Mouse (Mus musculus): ENCODE results near the gene Gipc2. TPM values are rescaled to one million over a fixed set of nuclear protein-coding genes. Genes with fewer than 3 reads are reported as not detected.

Gipc2 gene
- total RNA-seq, 2 experiments from 2014 or later = 3.2 to 3.5 TPM

DNA sequence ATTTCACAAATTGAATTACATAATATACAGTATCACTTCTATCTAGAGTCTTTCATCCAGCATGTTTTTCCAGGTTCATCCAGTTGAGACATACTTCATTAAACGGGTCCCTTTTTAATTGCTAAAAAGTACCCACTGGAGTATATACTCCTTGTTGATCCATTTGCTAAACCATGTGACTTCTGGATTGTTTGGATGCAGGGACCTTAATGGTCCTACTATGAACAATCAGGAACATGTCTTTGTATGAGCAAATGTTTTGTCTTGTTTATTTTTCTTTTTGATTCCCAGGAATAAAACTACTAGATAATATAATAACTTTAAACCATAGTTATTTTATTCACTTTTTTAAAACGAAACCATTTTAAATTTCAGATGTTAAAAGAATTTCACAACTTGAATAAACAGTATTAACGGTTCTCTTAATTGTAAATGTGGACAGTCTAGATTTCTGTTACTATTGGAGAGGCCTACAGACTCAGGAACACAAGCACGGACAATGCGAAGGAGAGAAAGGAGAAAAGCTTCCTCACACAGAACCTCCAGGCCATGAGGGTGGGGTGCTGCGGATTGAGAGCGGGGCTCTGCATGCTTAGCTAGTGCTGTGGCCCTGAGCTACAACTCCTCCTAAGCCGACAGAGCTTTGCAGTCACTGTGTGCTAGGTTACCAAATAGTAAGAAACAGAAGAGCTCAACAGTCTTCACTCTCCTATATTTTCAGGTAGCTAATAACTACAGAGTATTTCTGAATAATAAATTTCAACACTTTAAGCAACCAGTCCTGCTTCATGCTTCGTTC lies 24.8 kb upstream of the Gipc2 start:
- no peak for DNase-seq (ENCODE audit: low spot score in 2 of 2)

DNA sequence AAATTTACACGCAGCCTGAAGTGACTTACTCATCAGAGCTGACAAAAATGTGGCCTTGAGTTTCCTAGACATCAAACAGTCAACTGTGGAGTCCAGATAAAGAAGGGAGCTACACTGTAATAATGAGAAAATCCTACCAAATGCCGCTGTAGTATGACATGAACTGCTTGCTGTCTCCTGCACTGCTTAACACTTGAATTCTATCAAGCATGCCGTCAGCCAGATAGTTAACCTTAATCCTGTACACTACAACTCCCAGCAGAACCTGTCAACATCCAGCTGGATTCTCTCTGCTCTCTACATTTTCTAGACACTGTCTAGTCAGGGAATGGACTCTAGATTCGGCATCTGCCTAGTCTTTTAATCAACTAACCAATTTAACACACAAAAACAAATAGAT lies 23.3 kb upstream of the Gipc2 start:
- no peak for DNase-seq (ENCODE audit: low spot score in 2 of 2)

DNA sequence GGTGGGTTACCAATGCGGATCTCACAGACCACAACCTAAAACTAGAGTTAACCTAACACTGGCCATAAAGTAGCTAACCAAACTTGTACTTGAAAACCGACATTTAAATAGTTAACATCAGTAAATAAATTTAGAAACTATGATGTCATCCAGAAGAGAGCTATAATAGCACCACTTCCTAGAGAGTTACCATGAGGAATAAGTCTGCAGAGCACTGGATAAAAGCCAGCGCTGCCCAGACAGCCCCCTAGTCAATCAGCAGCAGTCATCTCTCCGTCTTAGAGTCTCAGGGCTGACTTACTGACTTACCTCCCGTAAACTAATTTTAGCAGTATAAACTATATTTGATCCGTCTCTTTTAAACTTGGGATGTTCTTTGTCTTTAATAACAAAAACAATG lies 20.1 kb upstream of the Gipc2 start:
- no peak for DNase-seq (ENCODE audit: low spot score in 2 of 2)

DNA sequence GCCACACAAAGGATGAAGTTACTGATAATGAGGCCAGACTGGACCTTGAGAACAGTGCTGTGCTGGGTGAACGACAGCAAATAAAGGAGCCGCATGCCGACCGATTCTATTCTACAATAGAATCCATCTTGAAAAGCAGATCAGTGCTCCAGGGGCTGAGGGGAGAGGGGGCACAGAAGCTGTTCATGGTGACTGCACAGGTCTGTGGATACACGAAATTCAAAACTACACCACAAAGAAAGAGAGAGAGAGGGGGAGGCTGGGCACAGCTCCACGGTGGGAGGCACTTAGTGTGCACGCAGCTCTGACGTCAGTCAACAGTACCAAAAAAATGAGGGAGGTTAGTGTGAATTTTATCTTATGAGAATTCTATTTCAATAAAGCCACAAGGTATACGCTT lies 17.5 kb upstream of the Gipc2 start:
- no peak for DNase-seq (ENCODE audit: low spot score in 2 of 2)

DNA sequence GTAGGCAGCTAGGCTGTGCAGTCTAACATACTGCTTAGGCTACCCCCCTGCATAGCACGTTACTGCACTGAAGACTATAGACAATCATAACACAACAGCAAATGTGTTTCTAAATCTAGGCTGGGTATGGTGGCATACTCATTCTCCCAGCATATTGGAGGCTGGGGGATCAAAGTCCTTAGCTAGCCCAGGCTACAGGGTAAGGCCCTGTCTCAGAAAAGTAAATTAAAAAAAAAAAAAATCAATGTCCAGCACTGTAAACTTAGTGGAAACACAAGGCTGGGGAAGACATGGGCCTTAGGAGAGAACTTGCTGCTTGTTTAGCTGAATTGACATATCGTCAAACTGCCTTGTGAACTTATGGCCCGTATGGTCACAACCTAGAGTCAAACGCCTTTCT lies 14.6 kb upstream of the Gipc2 start:
- no peak for DNase-seq (ENCODE audit: low spot score in 2 of 2)

DNA sequence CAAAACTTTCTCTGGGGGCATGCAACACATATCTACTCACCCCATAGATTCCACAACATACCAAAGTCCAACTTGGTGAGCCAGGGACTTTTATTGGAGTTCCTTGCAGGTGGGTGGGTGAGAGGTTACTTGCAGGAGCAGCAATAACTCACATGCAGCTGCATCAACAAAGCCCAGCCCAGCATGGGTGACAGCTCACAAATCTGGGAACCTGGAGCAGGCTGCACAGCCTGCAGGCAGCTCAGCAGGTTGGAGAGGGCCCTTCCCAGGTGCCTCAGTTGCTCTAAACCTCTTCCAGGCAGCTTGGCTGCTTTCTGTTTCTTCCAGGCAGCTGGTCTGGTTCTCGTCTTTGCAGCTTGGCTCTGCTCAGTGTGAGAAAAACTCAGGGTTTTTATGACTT lies 13.3 kb upstream of the Gipc2 start:
- DNase-seq (ENCODE audit: low spot score in 2 of 2) = no peak

DNA sequence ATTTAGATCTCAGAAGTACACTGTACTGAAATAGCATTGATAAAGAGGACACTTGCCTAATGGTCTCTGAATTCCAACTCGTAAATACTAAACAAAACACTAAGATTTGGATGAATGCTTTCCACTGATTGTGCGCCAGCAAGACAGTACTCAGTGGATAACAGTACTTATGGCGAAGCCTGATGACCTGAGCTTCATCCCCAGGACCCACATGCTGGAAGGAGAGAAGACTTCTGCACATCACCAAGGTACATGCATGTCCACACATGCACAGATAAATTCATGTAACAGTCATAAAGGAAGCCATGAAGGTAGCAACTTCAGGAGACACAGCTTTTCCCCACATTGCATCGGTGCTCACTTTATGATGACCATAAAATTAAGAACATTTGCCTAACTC lies 12.8 kb upstream of the Gipc2 start:
- DNase-seq (ENCODE audit: low spot score in 2 of 2) = no peak

DNA sequence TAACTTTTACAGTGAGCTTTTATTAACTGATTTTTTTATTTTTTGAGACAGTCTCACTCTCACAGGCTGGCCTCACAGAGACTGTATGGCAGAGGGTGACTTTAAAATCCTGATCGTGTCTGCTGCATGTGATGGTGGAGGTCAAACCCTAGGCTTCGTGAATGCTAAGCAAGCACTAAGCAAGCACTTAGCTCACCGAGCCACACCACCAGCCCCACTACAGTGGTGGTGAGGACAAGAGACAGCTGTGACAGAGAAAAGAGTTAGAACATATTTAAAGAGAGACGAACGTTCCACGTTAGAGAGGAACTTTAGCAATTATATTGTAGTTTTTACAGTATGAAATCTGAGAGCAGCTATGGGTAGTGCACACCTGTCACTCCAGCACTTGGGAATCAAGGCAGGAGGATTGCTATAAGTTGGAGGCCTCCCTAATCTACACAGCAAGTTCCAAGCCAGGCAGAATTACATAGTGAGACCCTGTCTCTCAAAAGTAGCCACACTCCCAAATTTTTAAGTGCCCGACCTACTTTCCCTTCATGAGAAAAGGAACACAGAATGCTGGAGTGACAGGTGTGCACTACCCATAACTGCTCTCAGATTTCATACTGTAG lies 6.4 kb upstream of the Gipc2 start:
- no peak for DNase-seq (ENCODE audit: low spot score in 2 of 2)

DNA sequence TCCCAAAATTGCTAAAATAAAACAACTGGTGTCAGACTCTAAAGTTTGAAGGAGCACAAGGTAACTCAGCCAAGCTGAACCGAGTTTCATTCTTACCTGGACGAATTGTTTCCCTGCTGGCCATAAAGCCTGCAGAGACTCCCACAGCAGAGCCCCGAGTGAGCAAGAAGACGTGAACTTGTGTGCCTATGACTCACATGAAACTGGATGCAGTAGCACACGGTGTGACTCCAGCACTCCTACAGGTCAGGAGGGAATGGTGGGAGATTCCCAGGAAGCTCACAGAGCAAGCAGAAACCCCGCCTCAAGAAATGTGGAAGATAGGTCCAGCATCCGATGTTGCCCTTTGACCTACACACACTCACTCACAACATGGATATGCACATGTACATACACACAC lies 5.8 kb upstream of the Gipc2 start:
- no peak for DNase-seq (ENCODE audit: low spot score in 2 of 2)

DNA sequence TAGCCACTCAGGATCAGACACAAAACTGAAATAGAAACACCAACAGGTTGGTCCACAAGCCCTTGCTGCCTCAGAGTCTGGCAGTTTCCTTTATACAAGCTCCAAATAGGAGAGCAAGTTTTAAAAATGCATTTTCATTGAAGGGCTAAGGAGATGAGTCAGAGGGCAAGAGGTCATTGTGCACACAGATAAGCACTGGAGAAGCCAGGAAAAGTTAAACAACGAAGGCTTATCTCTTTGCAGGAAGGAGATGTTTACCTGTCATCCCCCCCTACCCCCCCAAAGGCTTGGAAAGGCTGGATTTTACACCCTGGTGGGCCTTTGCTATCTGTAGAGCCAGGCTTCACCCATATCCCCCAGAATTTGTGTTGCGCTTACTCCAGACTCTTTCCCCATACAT lies 5.2 kb upstream of the Gipc2 start:
- DNase-seq (ENCODE audit: low spot score in 2 of 2) = no peak

DNA sequence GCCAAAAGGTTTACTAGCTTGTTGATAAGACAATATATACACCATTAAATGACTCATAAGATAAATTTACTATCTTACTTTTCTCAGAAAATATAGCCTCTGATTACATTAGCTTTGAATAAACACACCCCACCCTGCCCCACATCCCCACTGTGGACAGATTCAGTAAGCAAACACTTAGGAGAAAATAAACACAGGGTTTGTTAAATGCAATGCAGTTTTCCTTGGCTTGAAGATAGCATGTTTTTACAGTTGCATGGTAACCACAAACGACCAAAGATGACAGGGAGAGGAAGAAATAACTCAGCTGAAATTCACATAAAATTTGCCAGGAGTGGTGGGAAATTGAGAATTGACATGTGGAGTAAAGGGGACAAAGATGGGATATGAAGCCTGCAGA lies 4.4 kb upstream of the Gipc2 start:
- DNase-seq (ENCODE audit: low spot score in 2 of 2) = no peak

DNA sequence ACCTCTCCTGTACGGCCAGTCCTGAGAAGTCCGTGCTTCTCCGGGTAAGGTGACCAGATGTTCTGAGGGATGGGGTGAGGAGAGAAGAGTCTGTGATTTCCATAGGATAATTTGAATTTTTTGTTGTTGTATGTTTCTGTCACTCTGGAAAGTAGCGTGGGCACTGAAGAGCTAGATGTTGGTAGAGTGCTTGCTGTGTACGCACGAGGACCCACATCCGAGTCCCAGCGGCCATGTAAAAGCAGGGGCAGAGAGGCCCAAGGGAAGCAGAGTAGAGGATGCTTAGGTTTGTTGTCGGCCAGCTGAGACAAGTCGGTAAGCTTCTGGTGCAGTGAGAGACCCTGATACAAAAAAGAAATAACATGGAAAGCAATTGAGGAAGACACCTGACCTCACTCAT lies 2.0 kb upstream of the Gipc2 start:
- DNase-seq (ENCODE audit: low spot score in 2 of 2) = no peak

DNA sequence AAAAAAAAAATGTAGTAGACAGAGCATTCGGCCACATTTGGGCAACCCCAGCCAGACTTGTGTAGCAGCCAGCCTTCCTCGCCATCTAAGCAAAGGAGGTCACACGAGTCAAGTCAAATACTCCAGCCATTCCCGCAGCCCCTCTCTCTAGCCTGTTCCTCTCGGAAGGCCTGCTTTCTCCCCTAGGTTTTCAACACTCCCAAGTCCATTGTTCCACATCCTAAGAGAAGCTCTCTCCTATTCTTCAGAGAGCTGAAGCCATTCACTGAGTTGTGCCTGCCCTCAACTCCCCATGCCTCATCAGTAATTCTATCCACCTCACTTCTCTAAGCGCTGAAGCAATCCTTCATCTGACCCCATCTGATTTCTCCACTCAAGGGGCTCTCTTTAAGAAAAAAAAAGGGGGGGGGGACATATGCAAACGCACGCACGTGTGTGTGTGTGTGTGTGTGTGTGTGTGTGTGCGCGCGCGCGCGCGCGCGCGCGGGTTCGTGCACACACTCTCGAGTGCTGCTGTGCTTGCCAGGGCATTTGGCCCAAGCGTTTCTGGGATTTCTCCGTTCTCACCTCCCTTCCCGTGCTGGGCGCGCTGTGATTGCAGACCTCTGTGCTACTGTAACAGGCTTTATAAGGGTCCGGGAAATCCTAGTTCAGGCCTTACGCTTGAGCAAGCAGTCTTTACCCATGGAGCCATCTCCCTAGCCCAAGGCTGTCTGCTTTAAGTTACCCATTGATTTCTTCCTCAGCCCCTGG lies 845 bp upstream of the Gipc2 start:
- DNase-seq (ENCODE audit: low spot score in 2 of 2) = no peak

DNA sequence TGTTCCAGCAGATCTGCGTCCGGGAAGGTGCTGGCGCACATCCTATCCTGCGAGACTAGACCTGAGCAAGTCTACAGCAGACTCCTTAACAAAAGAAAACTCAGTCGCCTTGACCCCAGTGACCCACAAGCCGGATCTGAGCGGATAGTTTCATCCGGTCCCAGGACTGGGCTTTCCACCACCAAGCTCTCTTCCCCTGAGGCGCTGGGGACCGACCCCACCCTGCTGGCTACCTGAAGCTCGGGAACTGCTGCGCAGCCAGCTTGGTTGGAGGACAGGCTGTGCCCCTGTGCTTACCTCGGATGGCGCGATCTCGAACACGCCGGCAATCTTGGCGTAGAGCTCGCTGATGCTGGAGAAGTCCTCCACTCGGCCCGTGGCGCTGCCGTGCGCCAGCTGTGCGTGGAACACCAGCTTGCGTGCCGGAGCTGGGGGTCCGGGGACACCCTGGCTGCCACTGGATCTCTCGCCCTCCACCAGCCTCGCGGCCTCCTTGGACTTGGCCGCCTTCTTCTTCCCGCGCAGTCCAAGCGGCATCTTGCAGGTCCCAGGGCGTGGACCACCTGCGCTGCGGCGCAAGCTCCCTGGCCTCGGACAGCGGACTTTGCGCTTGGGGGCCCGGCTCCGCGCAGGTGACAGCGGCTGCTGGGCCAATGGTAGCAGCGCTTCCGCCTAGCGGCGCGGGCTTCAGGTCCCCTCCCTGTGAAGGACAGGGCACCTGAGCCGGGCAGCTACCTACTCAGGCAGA lies 505 bp downstream of the Gipc2 start:
- peak; percentile 25 to 44 for DNase-seq (ENCODE audit: low spot score in 2 of 2)

DNA sequence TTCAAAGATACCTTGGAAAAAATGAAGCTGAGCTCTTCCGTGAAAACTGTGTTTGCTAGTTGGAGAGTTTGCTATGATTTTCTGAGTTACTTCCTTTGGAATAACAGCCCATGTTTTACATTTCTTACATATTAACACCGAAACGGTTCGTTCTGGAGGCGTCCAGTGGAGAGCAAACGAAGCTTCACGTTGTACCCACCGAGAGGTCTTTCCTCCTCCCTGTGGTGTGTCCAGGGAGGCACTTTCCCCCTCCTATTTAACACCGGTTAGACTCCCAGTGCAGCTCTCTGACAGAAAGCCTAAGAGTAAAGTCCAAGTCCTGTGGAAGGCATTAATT lies 1.0 kb downstream of the Gipc2 start:
- DNase-seq (ENCODE audit: low spot score in 2 of 2) = no peak

DNA sequence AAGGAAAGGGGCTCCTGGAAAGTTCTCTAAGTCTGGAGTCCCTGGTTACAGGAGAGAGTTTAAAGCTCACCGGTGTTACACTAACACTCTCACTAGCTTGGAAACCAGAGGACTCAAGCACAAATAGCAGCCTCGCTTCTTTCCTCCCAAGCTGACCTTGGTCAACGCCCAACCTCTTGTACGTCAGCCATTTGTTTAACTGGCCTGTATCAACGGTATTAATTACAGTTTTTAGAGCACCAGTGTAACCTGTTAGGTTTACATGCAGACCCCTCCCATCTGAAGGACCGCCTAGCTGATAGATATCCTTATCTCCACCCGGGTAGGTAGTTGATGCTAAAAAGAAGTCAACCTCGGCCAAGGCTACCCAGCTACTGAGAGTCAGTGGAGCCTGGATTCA lies 2.7 kb downstream of the Gipc2 start:
- no peak for DNase-seq (ENCODE audit: low spot score in 2 of 2)

DNA sequence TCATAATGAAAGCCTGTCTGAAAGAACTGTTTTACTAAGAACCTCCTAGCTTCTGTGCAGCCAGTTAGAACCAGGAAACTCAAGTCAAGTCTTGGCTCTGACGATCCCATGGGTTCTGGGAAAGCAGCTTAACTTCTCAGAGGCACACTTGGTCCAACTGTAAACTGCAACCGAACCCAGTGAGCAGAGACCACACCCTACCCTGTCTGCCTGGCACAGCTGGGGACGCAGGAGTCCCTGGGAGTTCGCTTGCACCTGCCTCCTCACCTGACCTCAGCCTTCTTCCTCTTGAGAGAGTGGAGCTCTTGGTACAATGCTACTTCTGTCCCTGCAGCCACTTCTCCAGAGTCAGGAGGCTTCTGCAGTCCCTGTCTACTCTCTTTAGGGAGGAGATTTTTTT lies 5.4 kb downstream of the Gipc2 start:
- DNase-seq (ENCODE audit: low spot score in 2 of 2) = no peak

DNA sequence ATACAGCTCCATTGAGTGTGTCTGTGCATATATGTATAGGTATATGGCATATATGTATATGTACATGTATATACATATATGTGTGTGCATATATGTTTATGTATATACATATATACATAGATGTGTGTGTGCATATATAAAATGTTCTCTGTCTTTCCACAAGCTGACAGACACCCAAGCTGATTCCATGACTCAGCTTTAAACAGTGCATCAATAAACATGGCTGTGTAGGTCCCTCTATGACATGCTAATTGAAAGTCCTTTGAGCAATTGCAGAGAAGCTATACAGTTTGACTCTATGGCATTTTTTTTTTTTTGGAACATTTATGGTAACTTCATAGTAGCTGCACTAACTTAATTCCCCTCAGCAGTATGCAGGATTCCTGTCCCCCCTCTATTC lies 6.7 kb downstream of the Gipc2 start:
- no peak for DNase-seq (ENCODE audit: low spot score in 2 of 2)

DNA sequence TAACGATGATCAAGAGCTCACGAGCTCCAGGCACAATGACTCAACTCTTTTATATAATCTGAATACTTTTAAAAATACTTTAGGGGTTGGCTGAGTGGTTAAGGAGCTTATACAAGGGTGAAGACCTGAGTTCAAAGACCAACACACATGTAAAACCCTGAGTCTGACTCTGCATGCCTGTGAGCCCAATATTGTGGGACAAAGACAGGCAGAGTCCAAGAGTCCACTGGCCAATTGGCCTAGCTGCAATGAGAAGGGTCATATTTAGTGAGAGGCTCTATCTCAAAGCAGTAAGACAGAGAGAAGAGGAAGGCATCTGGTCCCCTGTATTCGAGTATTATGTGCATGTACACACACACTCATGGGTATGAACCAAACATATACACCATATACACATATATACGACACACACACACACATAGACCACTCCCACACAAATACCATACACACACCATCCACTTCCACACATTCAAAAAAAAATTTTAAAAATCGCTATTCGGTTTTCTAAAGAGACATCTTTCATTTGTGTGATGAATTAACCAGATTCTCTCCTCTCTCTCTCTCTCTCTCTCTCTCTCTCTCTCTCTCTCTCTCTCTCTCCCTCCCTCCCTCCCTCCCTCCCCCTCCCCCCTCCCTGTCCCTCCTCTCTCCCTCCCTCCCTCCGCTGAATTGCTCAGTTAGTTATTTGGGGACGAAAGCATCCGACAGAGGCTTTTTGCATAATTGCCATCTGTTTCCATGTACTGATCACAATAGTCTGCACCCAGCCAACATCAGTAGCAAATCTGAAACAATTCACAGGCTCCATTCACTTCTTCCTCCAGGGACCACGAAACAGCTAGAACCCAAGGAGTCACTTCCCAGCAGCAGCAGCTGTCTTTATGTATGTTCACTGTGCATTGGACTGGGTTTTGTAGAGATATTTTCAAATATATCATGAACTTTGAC lies 7.4 kb downstream of the Gipc2 start:
- DNase-seq (ENCODE audit: low spot score in 2 of 2) = no peak

DNA sequence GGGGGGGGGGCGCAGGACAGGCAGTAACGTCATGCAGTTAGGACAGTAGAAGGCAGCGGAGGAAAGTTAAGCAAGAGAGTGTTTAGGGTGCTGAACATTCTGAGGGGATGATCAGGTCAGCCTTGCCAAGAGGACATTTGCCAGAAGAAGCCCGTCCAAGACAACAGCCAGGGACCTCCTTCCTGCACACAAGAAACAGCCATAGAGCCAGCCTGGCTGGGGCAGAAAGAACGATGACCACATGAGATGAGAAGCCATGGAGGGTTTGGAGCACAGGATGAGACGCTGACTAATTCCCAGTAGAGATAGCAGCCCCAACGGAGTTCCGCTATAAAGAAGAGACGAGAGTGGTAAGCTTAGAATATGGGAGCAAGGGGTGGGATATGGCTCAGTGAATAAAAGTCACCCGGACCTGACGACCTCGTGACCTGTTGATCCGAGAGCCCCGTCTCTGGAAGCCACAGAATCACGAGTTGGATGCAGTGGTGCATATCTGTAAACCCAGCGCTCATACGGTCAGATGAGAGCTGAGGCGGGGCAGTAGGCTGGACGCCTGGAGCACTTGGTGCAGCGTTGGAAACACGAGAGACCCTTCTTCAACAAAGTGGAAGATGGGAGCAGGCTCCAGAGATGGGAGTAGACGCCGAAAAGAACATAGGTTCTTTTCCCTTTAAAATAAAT lies 9.1 kb downstream of the Gipc2 start:
- DNase-seq (ENCODE audit: low spot score in 2 of 2) = no peak

All from left cerebral cortex, adult 18-20 months (tissue).